Mouse (Mus musculus) heart, embryonic 13.5 days (tissue): ENCODE measurements around the gene Gcm2. TPM values are rescaled to one million over a fixed set of nuclear protein-coding genes. Genes with fewer than 3 reads are reported as not detected.
A peak's percentile ranks its signal among the peaks of the same experiment; 100 is the strongest.

Experiments used
- ATAC-seq: fragments of 200-750 bp; cut with Nextera tagmentation; 2 replicates; pipeline ENCODE4 v1.8.0; 2017; ENCODE audit warnings: moderate TSS enrichment; ENCODE audit not compliant: insufficient number of reproducible peaks, low FRiP score, low TSS enrichment; ENCODE audit errors: extremely low read depth
- H3K27ac ChIP-seq: fragments of 300-500 bp; sonication (generic); replicated peaks from 2 replicates; pipeline ENCODE4 v1.5.1; 2015; ENCODE audit warnings: moderate library complexity, mild to moderate bottlenecking, inconsistent platforms
- H3K27me3 ChIP-seq: fragments of 300-500 bp; sonication (generic); replicated peaks from 2 replicates; pipeline ENCODE4 v1.6.1; 2015; ENCODE audit warnings: mild to moderate bottlenecking, inconsistent platforms
- H3K36me3 ChIP-seq: fragments of 300-500 bp; sonication (generic); 2 replicates; pipeline ENCODE4 v1.6.1; 2015; ENCODE audit warnings: mild to moderate bottlenecking, inconsistent platforms
- H3K4me1 ChIP-seq: fragments of 300-500 bp; sonication (generic); 2 replicates; pipeline ENCODE4 v1.6.1; 2015; ENCODE audit warnings: inconsistent platforms
- H3K4me2 ChIP-seq: fragments of 300-500 bp; sonication (generic); 2 replicates; pipeline ENCODE4 v1.6.1; 2015; ENCODE audit warnings: inconsistent platforms, mild to moderate bottlenecking, moderate library complexity
- H3K4me3 ChIP-seq: fragments of 300-500 bp; sonication (generic); 2 replicates; pipeline ENCODE4 v1.5.1; 2015; ENCODE audit warnings: moderate library complexity, mild to moderate bottlenecking, inconsistent platforms
- H3K9ac ChIP-seq: fragments of 300-500 bp; sonication (generic); 2 replicates; pipeline ENCODE4 v1.6.1; 2015; ENCODE audit warnings: inconsistent platforms, mild to moderate bottlenecking, moderate library complexity
- H3K9me3 ChIP-seq: fragments of 300-500 bp; sonication (generic); 2 replicates; pipeline ENCODE4 v1.6.1; 2016; ENCODE audit warnings: inconsistent platforms
- WGBS: fragments of 180-500 bp; shearing (Covaris S2); methylation state at CpG from one replicate; pipeline ENCODE4 v1.1.7; 2015; ENCODE audit warnings: mixed read lengths; 5-methylcytosine and 5-hydroxymethylcytosine counted together
- polyA plus RNA-seq: library from polyadenylated mRNA; unstranded; fragments of >200 nt; fragmentation: Nextera tagmentation; extraction: Ambion mirVana; gene quantifications from 2 replicates; pipeline ENCODE4 v1.2.1, GENCODE M21; 2015

Gene Gcm2
- polyA plus RNA-seq, 1 experiment from 2014 or later: not detected

- Histone ChIP-seq H3K27ac (no peak overlapping the region), H3K9me3 (no peaks in the 10 kb centered on the region), H3K4me1 (peaks cover 10% of the 10 kb centered on the region), H3K27me3 (peaks cover 38% of the 10 kb centered on the region), H3K4me3 (0 out of 2 replicates have a peak overlapping the region, but pooled peaks have one; percentile 57), H3K36me3 (no peaks in the 10 kb centered on the region), H3K9ac (no peak overlapping the region), H3K4me2 (peak overlapping the region; percentile 83)
- WGBS: 55% methylated on average over 5 of the region's 5 CpGs
- no peak for ATAC-seq
These were observed 31.0 kb downstream of the Gcm2 start for GRCm38 (mm10) chr13:41079859-41080258.

GRCm38 (mm10) chr13:41079421-41079780 is 31.4 kb downstream of the Gcm2 start, which contains the start of gene Mak:
Gene Mak (minus strand): TSS chr13:41079706.
- Histone ChIP-seq H3K4me1 (peaks cover 10% of the 10 kb centered on the region), H3K9ac (peak within 1 kb of the TSS; percentile 62), H3K27ac (no peak within 1 kb of the TSS), H3K27me3 (peaks cover 38% of the 10 kb centered on the region), H3K4me3 (peak within 1 kb of the TSS; percentile 57), H3K9me3 (no peaks in the 10 kb centered on the region), H3K36me3 (no peaks in the 10 kb centered on the region), H3K4me2 (peak within 1 kb of the TSS; percentile 83)
- WGBS: under 1% methylated on average over 40 of the region's 40 CpGs
- peak; percentile 80 for ATAC-seq

- Histone ChIP-seq H3K9ac (peak overlapping the region; percentile 62), H3K36me3 (no peaks in the 10 kb centered on the region), H3K4me2 (peak overlapping the region; percentile 83), H3K4me3 (peak overlapping the region; percentile 57), H3K27me3 (peaks cover 38% of the 10 kb centered on the region), H3K9me3 (no peaks in the 10 kb centered on the region), H3K4me1 (peaks cover 10% of the 10 kb centered on the region), H3K27ac (no peak overlapping the region)
- WGBS: 8% methylated on average over 24 of the region's 24 CpGs
- no peak; the same call in 1 of the 2 replicates for ATAC-seq
These were observed 32.0 kb downstream of the Gcm2 start for GRCm38 (mm10) chr13:41078690-41079420.

GRCm38 (mm10) chr13:41077921-41078320 is 32.9 kb downstream of the Gcm2 start:
- no peaks in the 10 kb centered on the region for H3K9me3 ChIP-seq
- H3K9ac ChIP-seq: no peak overlapping the region
- 59% methylated on average over 9 of the region's 9 CpGs for WGBS
- no peak overlapping the region for H3K27ac ChIP-seq
- no peak overlapping the region for H3K4me3 ChIP-seq
- H3K36me3 ChIP-seq: no peaks in the 10 kb centered on the region
- ATAC-seq: no peak
- H3K4me2 ChIP-seq: no peak overlapping the region
- peaks cover 38% of the 10 kb centered on the region for H3K27me3 ChIP-seq
- H3K4me1 ChIP-seq: peaks cover 10% of the 10 kb centered on the region

GRCm38 (mm10) chr13:41073819-41074218 is 37.0 kb downstream of the Gcm2 start:
- Histone ChIP-seq H3K9me3 (no peaks in the 10 kb centered on the region), H3K4me2 (no peak overlapping the region), H3K4me3 (no peak overlapping the region), H3K27ac (no peak overlapping the region), H3K27me3 (peaks cover 16% of the 10 kb centered on the region), H3K4me1 (peaks cover 2% of the 10 kb centered on the region; the same call in 1 of the 2 replicates), H3K9ac (no peak overlapping the region), H3K36me3 (no peaks in the 10 kb centered on the region)
- no peak for ATAC-seq
- WGBS: 81% methylated on average over 5 of the region's 5 CpGs

GRCm38 (mm10) chr13:41071617-41072016 is 39.2 kb downstream of the Gcm2 start:
- Histone ChIP-seq H3K27me3 (no peaks in the 10 kb centered on the region), H3K4me3 (no peak overlapping the region), H3K4me1 (no peaks in the 10 kb centered on the region), H3K4me2 (no peak overlapping the region), H3K27ac (no peak overlapping the region), H3K36me3 (no peaks in the 10 kb centered on the region), H3K9ac (no peak overlapping the region), H3K9me3 (no peaks in the 10 kb centered on the region)
- WGBS: 81% methylated on average over 11 of the region's 11 CpGs
- ATAC-seq: no peak

- no peak for ATAC-seq
- Histone ChIP-seq H3K9me3 (no peaks in the 10 kb centered on the region), H3K27ac (no peak overlapping the region), H3K4me1 (no peaks in the 10 kb centered on the region), H3K36me3 (no peaks in the 10 kb centered on the region), H3K27me3 (no peaks in the 10 kb centered on the region), H3K4me2 (no peak overlapping the region), H3K4me3 (no peak overlapping the region), H3K9ac (no peak overlapping the region)
- 93% methylated on average over 4 of the region's 4 CpGs for WGBS
These were observed 43.2 kb downstream of the Gcm2 start for GRCm38 (mm10) chr13:41067618-41068017.

- WGBS: 76% methylated on average over 5 of the region's 5 CpGs
- Histone ChIP-seq H3K4me1 (no peaks in the 10 kb centered on the region), H3K9me3 (no peaks in the 10 kb centered on the region), H3K27ac (no peak overlapping the region), H3K4me2 (no peak overlapping the region), H3K4me3 (no peak overlapping the region), H3K27me3 (no peaks in the 10 kb centered on the region), H3K9ac (no peak overlapping the region), H3K36me3 (no peaks in the 10 kb centered on the region)
- no peak for ATAC-seq
These were observed 58.9 kb downstream of the Gcm2 start for GRCm38 (mm10) chr13:41051965-41052364.

Other genes starting within 250 kb of the Gcm2 start
- 47.4 and 52.5 TPM in 2 replicates for gene Pak1ip1, start 110.0 kb downstream of the Gcm2 start, polyA plus RNA-seq
- gene Tmem14c, start 94.7 kb downstream of the Gcm2 start, polyA plus RNA-seq: 189 and 250 TPM in 2 replicates
- gene Mak, start 31.3 kb downstream of the Gcm2 start, polyA plus RNA-seq: 0.10 and 0.27 TPM in 2 replicates
- 0.17 TPM in 1 of 2 replicates, not detected in the other for gene Sycp2l, start 3.3 kb upstream of the Gcm2 start, polyA plus RNA-seq
- gene Elovl2, start 109.4 kb upstream of the Gcm2 start, polyA plus RNA-seq: 1.5 and 2.1 TPM in 2 replicates
- gene Smim13, start 138.8 kb upstream of the Gcm2 start, polyA plus RNA-seq: 8.7 and 9.8 TPM in 2 replicates
- gene Gm17364, start 162.9 kb upstream of the Gcm2 start, polyA plus RNA-seq: not detected in 2 replicates